Mouse (Mus musculus): ENCODE results near the gene Pum3.

GRCm38 (mm10) chr19:27409196-27409595 lies 20.4 kb downstream of the Pum3 start:
- TF ChIP-seq POLR2A (IDR thresholded peaks at IDR 0.05; ENCODE audit: borderline replicate concordance, control insufficient read depth, low read depth, low read length) = no peak
- no peak for TF ChIP-seq CTCF (IDR thresholded peaks at IDR 0.05; ENCODE audit: control insufficient read depth, insufficient read depth, low read length)

All from bone marrow, adult 2 months (tissue).